Mouse (Mus musculus) retina, embryonic 14.5 days (tissue): Measurements from ENCODE around the gene Necap2.

Experiments
- DNase-seq: peaks from one replicate; pipeline ENCODE4 v3.0.0-alpha.2; 2015; ENCODE audit warnings: low spot score

Gene Necap2

DNA sequence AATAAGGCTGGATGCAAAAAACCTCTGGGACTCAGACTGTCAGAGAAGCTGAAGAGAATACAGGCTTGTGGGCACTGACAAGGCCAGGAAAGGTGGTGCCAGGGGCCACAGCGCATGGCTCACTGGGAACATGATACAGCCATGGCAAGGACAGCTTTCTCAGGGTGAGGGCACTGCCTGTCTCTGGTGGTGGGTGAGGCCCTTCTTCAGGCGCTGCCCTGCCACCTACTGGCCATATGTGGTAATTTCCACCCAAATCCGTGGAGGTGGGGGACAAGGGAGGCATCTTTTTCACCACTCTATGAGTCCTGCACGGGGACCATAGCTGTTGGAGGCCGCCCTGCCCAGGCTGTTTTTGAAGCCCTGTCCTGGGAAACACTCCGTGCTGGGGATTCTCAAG lies 46.4 kb downstream of the Necap2 start:
- peak; percentile 86 for DNase-seq

DNA sequence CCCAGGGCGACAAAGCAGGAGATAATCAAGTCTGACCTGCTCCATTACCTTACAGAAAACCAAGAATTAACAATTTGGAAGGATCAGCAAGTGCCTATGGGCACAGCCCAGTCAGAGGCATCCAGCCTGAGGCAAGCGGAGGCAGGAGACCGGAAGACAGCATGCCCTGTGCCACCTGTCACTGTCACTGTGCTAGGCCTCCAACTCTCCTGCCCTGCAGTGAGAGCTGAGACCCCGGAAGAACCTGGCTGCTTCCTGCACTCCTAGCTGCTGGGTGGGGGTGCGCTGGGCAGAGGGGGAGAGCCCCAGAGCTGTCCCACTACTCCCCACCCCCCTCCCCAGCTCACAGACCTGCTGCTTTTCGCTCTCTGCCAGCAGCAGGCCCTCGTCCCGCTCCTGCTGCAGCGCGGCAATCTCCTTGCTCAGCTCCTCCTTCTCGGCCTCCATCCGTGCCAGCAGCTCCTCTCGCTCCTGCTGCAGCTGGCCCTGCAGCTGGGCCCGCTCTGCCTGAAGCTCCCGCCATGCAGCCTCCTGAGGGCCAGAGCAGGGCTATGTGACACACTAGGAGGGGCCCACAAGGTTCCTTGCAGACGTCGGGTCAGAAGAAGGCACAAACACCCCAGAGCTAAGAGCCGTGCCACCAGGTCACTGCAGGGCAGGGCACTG lies 47.5 kb downstream of the Necap2 start:
- DNase-seq: no peak

DNA sequence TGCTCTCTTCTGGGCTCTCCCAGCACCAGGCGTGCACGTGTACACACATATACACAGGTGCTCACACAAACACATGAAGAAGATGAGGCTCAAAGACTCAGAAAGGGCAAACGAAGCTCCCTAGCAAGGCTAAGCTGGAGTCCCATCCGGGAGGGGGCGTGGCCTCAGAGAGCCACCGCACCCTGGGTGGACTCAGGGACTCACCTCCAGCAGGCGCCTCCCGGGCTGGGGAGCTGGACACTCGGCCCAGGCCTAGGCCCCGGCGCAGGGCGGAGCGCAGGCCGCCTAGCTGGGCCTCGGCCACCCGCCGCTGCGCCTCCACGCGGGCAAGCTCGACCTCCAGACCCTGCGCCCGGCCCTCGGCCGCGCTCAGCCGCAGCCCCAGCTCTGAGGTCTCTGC lies 53.2 kb downstream of the Necap2 start:
- DNase-seq: no peak

DNA sequence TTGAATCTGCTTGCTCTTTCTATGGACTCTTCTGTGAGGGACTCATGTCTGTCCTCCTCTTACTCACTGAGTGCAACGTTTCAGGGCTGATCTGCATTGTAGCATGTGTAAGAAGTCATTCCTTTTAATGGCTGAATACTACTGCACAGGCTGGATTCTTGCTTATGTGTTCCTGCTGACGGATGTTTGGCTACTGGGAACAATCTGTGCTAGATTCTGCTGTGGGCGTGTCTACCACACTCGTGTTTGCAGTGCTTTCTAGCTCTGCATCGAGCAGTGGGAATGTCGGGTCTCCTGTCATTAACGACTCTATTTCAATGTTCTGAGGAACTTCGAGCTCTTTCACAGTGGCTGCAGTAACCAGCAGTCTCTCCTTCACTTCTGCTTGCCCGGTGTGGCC lies 54.1 kb downstream of the Necap2 start:
- DNase-seq: no peak

DNA sequence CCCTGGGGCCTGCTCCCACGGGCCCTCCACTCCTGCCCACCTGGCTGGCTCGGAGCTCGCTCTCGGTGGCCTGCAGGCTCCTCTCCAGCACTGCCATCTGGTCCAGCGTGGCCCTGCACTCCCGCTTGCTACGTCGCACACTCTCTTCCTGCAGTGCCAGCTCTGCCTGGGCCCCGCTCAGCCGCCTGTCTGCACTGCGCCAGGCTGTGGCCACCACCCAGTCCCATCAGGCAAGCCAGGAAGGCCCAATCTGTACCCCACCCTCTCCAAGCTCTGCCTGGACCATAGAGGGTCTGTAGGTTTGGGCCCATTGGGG lies 56.6 kb downstream of the Necap2 start:
- peak; percentile 20 for DNase-seq

DNA sequence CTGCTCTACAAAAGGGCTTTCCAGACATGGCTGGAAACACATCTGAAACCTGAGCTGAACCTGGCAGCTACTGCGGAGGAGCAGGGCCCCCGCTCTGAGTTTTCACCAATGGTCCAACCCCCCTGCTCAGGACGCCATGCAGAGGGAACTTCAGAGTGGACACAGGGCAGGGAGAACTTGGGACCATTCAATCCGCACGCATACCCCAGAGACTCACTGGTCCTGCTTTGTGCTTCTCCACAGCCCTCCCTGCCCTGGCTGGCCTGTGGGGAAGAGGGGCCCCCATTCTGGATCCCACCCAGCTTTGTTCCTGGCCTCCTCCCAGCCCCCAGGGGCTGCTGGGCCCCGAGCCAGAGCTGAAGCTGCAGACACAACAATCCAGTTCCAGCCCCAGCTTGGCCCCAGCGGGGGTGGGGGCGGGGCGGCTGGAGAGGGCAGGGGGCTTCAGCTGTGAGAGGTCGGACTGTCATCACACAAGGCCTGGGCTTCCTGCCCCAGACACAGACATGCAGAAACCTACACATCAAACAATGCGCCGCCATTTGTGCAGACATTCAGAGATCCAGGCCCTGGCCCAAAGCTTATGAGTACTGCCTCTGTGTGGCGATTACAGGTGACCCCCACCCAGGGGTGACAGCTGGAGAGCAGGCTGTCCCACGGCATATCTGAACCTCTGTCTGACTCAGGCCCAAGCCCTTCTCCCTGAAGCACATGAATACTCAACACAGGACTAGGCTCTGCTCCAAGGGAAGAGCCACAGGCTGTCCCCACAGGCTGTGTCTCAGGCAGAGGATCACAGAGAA lies 57.1 kb downstream of the Necap2 start:
- DNase-seq: peak; percentile 37

DNA sequence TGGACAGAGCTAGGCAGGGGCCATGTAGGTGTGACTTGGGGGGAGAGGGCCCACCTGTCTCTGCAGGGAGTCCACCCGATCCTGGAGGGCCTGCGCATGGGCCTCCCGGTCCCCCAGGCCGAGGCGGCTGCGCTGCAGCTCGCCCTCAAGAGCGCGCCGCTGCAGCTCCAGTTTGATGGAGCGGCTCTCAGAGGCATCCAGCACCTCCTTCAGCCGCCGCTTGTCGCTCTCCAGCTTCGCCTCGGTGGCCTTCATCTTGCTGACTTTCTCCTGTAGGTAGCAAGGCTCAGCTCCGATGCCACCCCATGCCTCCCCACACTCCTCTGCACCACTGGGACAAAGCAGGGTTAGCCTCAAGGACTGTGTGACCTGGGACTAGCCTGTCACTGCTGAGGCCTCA lies 57.9 kb downstream of the Necap2 start:
- no peak for DNase-seq

DNA sequence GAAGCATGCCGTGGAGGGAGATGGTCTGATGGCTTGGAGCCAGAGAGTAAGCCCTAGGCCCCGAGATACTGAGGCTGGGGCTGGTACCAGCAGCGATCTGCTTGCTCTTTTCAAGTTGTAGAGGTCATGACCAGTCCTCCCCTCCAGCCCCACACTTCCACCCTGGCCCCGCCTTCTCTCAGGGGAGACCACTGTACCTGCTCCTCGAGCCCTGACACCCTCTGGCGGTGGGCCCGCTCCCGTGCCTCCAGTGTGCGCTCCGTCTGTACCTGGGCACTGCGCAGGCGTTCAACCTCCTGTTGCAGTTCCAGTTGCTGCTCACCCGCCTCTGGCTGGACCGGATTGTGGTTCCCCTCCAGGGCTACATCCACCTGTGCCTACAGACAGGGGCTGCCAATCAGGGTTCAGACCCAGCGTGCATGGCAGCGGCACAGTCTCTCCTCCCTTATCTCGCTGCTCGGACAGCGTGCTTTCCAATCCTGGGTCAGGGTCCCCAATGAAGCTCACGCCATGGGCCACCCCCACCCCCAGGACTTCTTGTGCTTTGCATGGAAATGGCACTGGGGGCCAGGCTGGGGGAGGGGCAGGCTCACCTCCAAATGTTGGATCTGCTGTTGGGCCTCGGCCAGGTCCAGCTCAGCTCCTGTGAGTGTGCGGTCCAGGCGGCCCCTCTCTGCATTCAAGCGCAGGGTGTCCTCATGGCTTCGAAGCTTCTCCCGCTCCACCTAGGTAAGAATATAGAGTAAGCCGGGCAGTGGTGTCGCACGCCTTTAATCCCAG lies 60.3 kb downstream of the Necap2 start:
- DNase-seq: no peak
